Mouse (Mus musculus): ENCODE measurements around the gene Ybey. TPM values are rescaled to one million over a fixed set of nuclear protein-coding genes. Genes with fewer than 3 reads are reported as not detected.

Gene Ybey
- 1 to 10 TPM; 3.7 to 5.0 TPM for total RNA-seq (2021)

- intact Hi-C loops (cut with DNase I), result loop anchor here (2.0 to 5.0 kb wide), 2 partner anchors 26 to 269 kb away; partner anchors contain the start of gene Pcnt
- DNase-seq (ENCODE audit: low spot score in 2 of 2), result peak; percentile 92 to 94
Observed at GRCm38 (mm10) chr10:76468203-76469162, at the start of gene Ybey, which contains the start of gene Mcm3ap. Ybey (minus strand) TSS chr10:76469114. Mcm3ap (plus strand) TSS chr10:76468927.

GRCm38 (mm10) chr10:76512965-76513583 is 44.2 kb upstream of the Ybey start:
- intact Hi-C loops (cut with DNase I), result no loop called here
- peak; percentile 32 to 36 for DNase-seq (ENCODE audit: low spot score in 2 of 2)

- DNase-seq (ENCODE audit: low spot score in 2 of 2), result no peak
- intact Hi-C loops (cut with DNase I), result no loop called here
Observed at GRCm38 (mm10) chr10:76505865-76506264, 37.0 kb upstream of the Ybey start.

GRCm38 (mm10) chr10:76504271-76504943 is 35.5 kb upstream of the Ybey start:
- DNase-seq (ENCODE audit: low spot score in 2 of 2), result no peak
- intact Hi-C loops (cut with DNase I), result no loop called here

GRCm38 (mm10) chr10:76497522-76497921 is 28.6 kb upstream of the Ybey start:
- no peak for DNase-seq (ENCODE audit: low spot score in 2 of 2)
- intact Hi-C loops (cut with DNase I), result no loop called here

DNA sequence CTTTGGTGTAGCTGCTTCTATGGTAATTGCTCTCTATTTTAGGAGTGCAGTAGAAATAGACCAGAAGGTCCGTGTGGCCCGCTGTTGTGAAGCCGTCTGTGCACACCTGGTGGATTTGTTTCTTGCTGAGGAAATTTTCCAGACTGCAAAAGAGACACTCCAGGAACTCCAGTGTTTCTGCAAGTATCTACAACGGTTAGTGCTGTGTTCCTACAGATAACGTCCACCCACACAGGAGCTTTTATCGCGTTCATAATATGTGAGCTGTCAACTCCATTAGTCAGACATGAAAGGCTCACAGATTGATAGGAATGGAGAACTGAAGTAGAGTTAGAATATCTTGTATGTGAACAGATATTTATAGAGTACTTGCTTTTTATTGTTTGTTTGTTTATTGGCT is 27.5 kb upstream of the Ybey start:
- intact Hi-C loops (cut with DNase I), result no loop called here
- peak in 1 of 2 experiments; percentile 19 for DNase-seq (ENCODE audit: low spot score in 2 of 2)

DNA sequence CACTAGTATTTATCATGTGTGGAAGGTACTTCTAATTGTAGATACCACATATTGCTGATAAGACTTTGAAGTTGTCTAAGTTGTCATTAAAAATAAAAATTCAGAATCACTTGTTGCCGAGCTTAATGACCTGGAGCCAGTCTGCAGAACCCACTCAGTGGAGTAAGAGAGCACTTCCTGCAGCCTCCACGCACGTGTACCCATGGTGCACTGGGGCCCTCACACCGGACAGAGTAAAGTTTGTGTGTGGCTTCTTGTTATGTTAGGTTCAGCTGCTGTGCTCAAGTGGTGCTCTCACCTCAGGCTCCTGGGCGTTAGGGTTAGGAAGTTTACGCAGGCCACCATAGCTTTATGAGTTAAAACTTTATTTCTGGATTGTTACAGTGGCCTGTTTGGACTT is 26.6 kb upstream of the Ybey start:
- no peak for DNase-seq (ENCODE audit: low spot score in 2 of 2)
- intact Hi-C loops (cut with DNase I), result no loop called here

DNA sequence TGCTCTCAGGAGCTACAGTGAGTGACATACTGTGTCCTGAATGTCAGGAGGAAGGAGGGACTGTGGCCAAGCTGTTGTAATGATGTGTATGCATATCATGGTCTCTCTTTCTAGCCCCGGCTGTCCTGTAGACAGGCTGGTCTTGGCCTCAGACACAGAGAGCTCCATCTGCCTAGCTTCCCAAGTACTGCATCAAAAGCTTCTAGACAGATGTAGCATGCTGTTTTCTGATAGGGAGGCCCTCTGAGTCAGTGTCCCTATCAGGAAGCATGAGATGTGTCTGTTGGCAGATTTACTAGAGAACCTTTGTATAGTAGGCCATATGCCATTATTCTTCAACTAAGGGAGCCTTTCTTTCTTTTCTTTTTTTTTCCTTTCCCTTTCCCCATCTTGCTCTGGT is 24.6 kb upstream of the Ybey start:
- no peak for DNase-seq (ENCODE audit: low spot score in 2 of 2)
- intact Hi-C loops (cut with DNase I), result no loop called here

DNA sequence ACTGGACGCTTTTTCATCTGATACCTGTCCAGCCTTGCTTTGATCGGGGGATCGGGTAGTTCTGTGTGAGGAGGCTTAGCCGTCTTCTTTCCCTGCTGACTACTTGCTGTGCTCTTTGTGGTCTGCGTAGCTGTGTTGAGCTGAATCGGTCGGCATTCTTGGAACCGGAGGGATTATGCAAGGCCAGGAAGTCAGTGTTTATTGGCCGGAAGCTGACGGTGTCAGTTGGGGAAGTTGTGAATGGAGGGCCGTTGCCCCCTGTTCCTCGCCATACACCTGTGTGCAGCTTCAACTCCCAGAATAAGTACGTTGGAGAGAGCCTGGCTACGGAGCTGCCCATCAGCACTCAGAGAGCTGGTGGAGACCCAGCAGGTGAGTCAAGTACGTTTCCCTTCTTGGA is 20.3 kb upstream of the Ybey start:
- intact Hi-C loops (cut with DNase I), result no loop called here
- no peak for DNase-seq (ENCODE audit: low spot score in 2 of 2)

GRCm38 (mm10) chr10:76488265-76488664 is 19.4 kb upstream of the Ybey start:
- DNase-seq (ENCODE audit: low spot score in 2 of 2), result no peak
- intact Hi-C loops (cut with DNase I), result no loop called here

GRCm38 (mm10) chr10:76486302-76486701 is 17.4 kb upstream of the Ybey start:
- intact Hi-C loops (cut with DNase I), result no loop called here
- no peak for DNase-seq (ENCODE audit: low spot score in 2 of 2)

GRCm38 (mm10) chr10:76481480-76481879 is 12.6 kb upstream of the Ybey start:
- intact Hi-C loops (cut with DNase I), result no loop called here
- no peak for DNase-seq (ENCODE audit: low spot score in 2 of 2)

DNA sequence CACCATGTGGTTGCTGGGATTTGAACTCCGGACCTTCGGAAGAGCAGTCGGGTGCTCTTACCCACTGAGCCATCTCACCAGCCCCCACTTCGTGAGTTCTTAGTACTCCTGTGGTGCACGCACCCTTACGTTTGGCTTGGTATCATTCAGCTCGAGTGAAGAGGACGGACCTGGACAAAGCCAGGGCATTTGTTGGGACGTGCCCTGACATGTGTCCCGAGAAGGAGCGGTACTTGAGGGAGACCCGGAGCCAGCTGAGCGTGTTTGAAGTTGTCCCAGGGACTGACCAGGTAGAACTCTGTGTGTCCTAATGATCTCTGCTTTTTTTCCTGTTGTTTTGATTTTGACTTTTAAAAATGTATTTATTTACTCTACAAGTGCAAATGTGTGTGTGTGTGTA is 11.9 kb upstream of the Ybey start:
- DNase-seq (ENCODE audit: low spot score in 2 of 2), result no peak
- intact Hi-C loops (cut with DNase I), result no loop called here

GRCm38 (mm10) chr10:76473759-76474158 is 4.8 kb upstream of the Ybey start:
- intact Hi-C loops (cut with DNase I), result no loop called here
- no peak for DNase-seq (ENCODE audit: low spot score in 2 of 2)

DNA sequence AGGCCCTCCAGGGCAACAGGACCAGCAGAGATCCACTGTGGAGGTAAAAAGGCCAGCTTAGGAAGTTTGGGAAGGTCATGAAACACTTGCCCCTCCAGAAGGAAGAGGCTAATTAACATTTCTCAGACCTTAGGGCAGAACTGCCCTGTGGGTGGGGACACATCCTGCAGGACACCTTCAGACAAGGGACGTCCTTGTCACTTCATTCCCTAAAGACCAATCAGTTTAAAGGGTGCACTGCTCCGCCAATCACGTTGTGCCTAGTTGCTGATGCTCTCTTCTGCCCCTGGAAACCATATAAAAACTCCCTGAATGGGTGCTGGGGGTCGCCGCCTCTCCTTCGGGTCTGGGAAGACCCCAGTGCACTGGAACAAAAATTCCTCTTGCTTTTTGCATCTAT is 6.2 kb downstream of the Ybey start:
- no peak for DNase-seq (ENCODE audit: low spot score in 2 of 2)
- intact Hi-C loops (cut with DNase I), result no loop called here

GRCm38 (mm10) chr10:76462312-76462711 is 6.6 kb downstream of the Ybey start:
- intact Hi-C loops (cut with DNase I), result no loop called here
- peak; percentile 31 to 41 for DNase-seq (ENCODE audit: low spot score in 2 of 2)

DNA sequence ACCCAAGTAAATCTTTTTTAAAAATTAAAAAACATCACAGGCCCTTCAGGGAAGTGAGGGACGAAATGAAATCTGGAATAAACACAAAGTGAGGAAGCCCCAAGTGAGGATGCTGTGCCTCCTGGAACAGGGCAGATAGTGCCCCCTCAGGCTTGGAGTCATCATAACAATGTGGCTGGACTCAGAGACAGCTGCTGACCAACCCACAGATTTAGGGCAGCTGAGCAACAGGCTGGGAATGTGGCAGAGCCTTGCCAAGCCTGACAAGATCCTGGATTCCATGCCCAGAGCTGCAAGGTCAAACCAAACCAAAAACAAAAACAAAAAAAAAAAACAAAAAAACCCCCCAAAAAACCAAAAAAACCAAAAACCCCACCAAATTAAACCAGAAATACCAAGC is 7.7 kb downstream of the Ybey start:
- intact Hi-C loops (cut with DNase I), result no loop called here
- DNase-seq (ENCODE audit: low spot score in 2 of 2), result no peak

GRCm38 (mm10) chr10:76455289-76455688 is 13.6 kb downstream of the Ybey start:
- peak in 1 of 2 experiments; percentile 26 for DNase-seq (ENCODE audit: low spot score in 2 of 2)
- intact Hi-C loops (cut with DNase I), result loop anchor here (10.0 kb wide), 1 partner anchor 170 kb away; the partner anchor contains the start of gene Col6a2

DNA sequence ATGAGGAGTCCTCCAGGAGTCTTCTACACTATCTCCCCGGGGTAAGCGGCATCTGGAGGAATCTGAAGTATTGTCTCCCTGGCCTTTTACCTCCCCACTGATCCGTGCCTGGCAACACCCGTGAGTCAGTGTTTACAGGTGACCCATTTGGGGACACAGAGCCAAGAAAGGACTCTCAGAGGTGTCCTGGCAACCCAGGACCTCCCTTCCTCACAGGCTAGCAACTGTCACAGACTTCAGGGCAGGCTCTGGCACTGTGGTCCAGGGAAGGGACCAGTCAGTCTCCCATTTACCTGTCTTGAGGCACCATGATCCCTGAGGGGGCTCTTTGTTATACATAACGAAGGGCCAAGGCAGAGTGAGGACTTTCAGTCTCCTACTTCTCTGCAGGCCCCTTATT is 20.1 kb downstream of the Ybey start, which contains the start of gene 2610028H24Rik:
2610028H24Rik (plus strand) TSS at position 231 of the 400 bp plus-strand sequence.
- no peak for DNase-seq (ENCODE audit: low spot score in 2 of 2)
- intact Hi-C loops (cut with DNase I), result no loop called here
